Mouse (Mus musculus) spleen, postnatal 4 days (tissue): Measurements from ENCODE around the gene Gm21304.
"Not testable (repeated sequence)": the region's sequence is repeated elsewhere in the genome, so short reads cannot be mapped to it uniquely, and the experiment has no call there.

ENCODE experiments used
- DNase-seq, 2 experiments: peaks; one replicate each; pipeline ENCODE4 v3.0.0; 2022; ENCODE audit warnings: low spot score in 2 of 2

Gm21304 gene

DNA sequence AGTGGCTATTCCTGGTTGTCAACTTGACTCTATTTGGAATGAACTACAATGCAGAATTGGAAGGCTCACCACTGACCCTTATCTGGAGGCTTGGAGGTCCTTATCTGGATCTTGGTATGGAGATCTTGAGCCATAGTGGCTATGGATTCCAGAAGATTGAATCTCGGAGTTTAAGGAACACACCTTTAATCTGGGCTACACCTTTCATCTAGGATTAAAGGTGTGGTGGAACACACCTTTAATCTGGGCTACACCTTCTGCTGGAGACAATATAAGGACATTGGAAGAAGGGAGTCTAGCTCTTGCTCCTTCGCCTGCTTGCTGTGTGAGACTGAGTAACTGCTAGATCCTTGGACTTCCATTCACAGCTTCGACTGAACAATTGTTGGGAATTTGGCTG is at the start of gene Gm21304:
TSS of gene Gm21304 (plus strand) at position 301 of the 400 bp plus-strand sequence.
- not testable (repeated sequence) for DNase-seq

GRCm38 (mm10) chr10:104142687-104143086 is 25.6 kb upstream of the Gm21304 start, which contains the start of gene Gm21293:
TSS of gene Gm21293 (plus strand) at chr10:104142987.
- not testable (repeated sequence) for DNase-seq

DNA sequence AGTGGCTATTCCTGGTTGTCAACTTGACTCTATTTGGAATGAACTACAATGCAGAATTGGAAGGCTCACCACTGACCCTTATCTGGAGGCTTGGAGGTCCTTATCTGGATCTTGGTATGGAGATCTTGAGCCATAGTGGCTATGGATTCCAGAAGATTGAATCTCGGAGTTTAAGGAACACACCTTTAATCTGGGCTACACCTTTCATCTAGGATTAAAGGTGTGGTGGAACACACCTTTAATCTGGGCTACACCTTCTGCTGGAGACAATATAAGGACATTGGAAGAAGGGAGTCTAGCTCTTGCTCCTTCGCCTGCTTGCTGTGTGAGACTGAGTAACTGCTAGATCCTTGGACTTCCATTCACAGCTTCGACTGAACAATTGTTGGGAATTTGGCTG is 17.1 kb upstream of the Gm21304 start, which contains the start of gene Gm6763:
TSS of gene Gm6763 (plus strand) at position 301 of the 400 bp plus-strand sequence.
- DNase-seq: not testable (repeated sequence)

DNA sequence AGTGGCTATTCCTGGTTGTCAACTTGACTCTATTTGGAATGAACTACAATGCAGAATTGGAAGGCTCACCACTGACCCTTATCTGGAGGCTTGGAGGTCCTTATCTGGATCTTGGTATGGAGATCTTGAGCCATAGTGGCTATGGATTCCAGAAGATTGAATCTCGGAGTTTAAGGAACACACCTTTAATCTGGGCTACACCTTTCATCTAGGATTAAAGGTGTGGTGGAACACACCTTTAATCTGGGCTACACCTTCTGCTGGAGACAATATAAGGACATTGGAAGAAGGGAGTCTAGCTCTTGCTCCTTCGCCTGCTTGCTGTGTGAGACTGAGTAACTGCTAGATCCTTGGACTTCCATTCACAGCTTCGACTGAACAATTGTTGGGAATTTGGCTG is 8.6 kb upstream of the Gm21304 start, which contains the start of gene Gm8764:
TSS of gene Gm8764 (plus strand) at position 301 of the 400 bp plus-strand sequence.
- not testable (repeated sequence) for DNase-seq

- not testable (repeated sequence) for DNase-seq
Observed at GRCm38 (mm10) chr10:104176724-104177123, 8.4 kb downstream of the Gm21304 start, which contains the start of gene Gm21312. TSS of gene Gm21312 (plus strand) at chr10:104177024.

DNA sequence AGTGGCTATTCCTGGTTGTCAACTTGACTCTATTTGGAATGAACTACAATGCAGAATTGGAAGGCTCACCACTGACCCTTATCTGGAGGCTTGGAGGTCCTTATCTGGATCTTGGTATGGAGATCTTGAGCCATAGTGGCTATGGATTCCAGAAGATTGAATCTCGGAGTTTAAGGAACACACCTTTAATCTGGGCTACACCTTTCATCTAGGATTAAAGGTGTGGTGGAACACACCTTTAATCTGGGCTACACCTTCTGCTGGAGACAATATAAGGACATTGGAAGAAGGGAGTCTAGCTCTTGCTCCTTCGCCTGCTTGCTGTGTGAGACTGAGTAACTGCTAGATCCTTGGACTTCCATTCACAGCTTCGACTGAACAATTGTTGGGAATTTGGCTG is 16.9 kb downstream of the Gm21304 start, which contains the start of gene Gm20765:
TSS of gene Gm20765 (plus strand) at position 301 of the 400 bp plus-strand sequence.
- not testable (repeated sequence) for DNase-seq

DNA sequence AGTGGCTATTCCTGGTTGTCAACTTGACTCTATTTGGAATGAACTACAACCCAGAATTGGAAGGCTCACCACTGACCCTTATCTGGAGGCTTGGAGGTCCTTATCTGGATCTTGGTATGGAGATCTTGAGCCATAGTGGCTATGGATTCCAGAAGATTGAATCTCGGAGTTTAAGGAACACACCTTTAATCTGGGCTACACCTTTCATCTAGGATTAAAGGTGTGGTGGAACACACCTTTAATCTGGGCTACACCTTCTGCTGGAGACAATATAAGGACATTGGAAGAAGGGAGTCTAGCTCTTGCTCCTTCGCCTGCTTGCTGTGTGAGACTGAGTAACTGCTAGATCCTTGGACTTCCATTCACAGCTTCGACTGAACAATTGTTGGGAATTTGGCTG is 25.4 kb downstream of the Gm21304 start, which contains the start of gene Gm4340:
TSS of gene Gm4340 (plus strand) at position 301 of the 400 bp plus-strand sequence.
- not testable (repeated sequence) for DNase-seq

DNA sequence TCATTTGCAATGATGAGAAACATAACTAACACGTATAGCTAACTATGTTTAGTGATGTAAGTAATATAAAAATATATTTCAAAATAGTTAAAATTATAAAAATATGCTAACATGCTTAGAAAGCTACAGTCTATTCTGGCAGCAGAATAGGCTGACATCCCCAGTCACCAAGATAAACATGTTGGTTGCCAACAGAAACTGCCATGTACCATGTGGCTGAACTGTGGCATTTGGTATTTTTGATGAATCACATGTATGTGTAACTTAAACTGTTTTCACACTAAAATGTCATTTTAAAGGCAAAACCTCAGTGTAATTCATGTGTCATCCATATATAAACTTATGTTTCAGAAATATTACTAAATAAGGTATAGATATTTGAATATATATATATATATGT is 41.3 kb downstream of the Gm21304 start:
- DNase-seq: no peak

GRCm38 (mm10) chr10:104210268-104210990 is 42.1 kb downstream of the Gm21304 start:
- no peak for DNase-seq

- no peak for DNase-seq
Observed at GRCm38 (mm10) chr10:104214527-104214926, 46.2 kb downstream of the Gm21304 start.
